Mouse (Mus musculus) liver, embryonic 14.5 days (tissue): ENCODE data around the gene Polr3b. TPM values are rescaled to one million over a fixed set of nuclear protein-coding genes. Genes with fewer than 3 reads are reported as not detected.
A peak's percentile ranks its signal among the peaks of the same experiment; 100 is the strongest.

Experiments used
- ATAC-seq: fragments of 200-750 bp; cut with Nextera tagmentation; 2 replicates; pipeline ENCODE4 v1.8.0; 2017; ENCODE audit warnings: moderate number of reproducible peaks, mild to moderate bottlenecking, moderate library complexity; ENCODE audit not compliant: insufficient read depth
- DNase-seq, 3 experiments: peaks; one replicate each; pipeline ENCODE4 v3.0.0-alpha.2; 2012 to 2013; ENCODE audit warnings: low read depth in 3 of 3, low spot score in 3 of 3
- H3K27ac ChIP-seq: fragments of 300-500 bp; sonication (generic); 2 replicates; pipeline ENCODE4 v1.5.1; 2014; ENCODE audit warnings: moderate library complexity, mild to moderate bottlenecking, control low read depth, inconsistent platforms
- H3K27me3 ChIP-seq: fragments of 300-500 bp; sonication (generic); 2 replicates; pipeline ENCODE4 v1.6.1; 2014; ENCODE audit warnings: mild to moderate bottlenecking, low read length, moderate library complexity; ENCODE audit not compliant: control insufficient read depth, insufficient read depth
- H3K36me3 ChIP-seq: fragments of 300-500 bp; sonication (generic); replicated peaks from 2 replicates; pipeline ENCODE4 v1.6.1; 2014; ENCODE audit warnings: low read depth; ENCODE audit not compliant: control insufficient read depth, insufficient read depth
- H3K4me1 ChIP-seq, 2 experiments: fragments of 200-500 bp in 1 of 2; fragments of 300-500 bp in 1 of 2; sonication (generic) in 1 of 2; replicated peaks; 2 replicates each; pipeline ENCODE4 v1.6.1; 2012 to 2014; ENCODE audit warnings: antibody characterized with exemption in 1 of 2, inconsistent platforms in 1 of 2, low read length in 1 of 2; ENCODE audit not compliant: control insufficient read depth in 2 of 2, insufficient read depth in 2 of 2
- H3K4me2 ChIP-seq: fragments of 300-500 bp; sonication (generic); 2 replicates; pipeline ENCODE4 v1.6.1; 2014; ENCODE audit warnings: low read depth, mild to moderate bottlenecking, control low read depth, moderate library complexity
- H3K4me3 ChIP-seq, 2 experiments: fragments of 200-500 bp in 1 of 2; fragments of 300-500 bp in 1 of 2; sonication (generic) in 1 of 2; 2 replicates each; pipeline ENCODE4 v1.5.1; 2012 to 2014; ENCODE audit warnings: low read depth in 2 of 2, low read length in 2 of 2, mild to moderate bottlenecking in 2 of 2, control low read depth in 1 of 2, inconsistent platforms in 1 of 2, moderate library complexity in 1 of 2; ENCODE audit not compliant: insufficient read depth in 1 of 2
- H3K9ac ChIP-seq: fragments of 300-500 bp; sonication (generic); replicated peaks from 2 replicates; pipeline ENCODE4 v1.6.1; 2014; ENCODE audit warnings: mild to moderate bottlenecking, control low read depth, moderate library complexity
- H3K9me3 ChIP-seq: fragments of 300-500 bp; sonication (generic); 2 replicates; pipeline ENCODE4 v1.6.1; 2016; ENCODE audit warnings: low read length, mixed read lengths; ENCODE audit not compliant: control insufficient read depth
- CTCF ChIP-seq: IDR thresholded peaks from 2 replicates; pipeline ENCODE4 v1.5.1; 2016; ENCODE audit warnings: antibody characterized with exemption, low read depth, control low read depth
- EP300 ChIP-seq: IDR thresholded peaks from 2 replicates; pipeline ENCODE4 v1.6.1; 2016; ENCODE audit warnings: antibody characterized with exemption, low read depth
- WGBS: fragments of 180-500 bp; shearing (Covaris S2); extraction: QIAGEN DNeasy Blood & Tissue Kit; methylation state at CpG from one replicate; pipeline ENCODE4 v1.1.7; 2014; ENCODE audit not compliant: insufficient replicate concordance; 5-methylcytosine and 5-hydroxymethylcytosine counted together
- polyA plus RNA-seq, 2 experiments: library from polyadenylated mRNA; depleted of rRNA in 1 of 2; stranded (reverse) in 1 of 2; unstranded in 1 of 2; fragments of >200 nt; fragmentation: Nextera tagmentation in 1 of 2; extraction: Ambion mirVana in 1 of 2; gene quantifications; 2 replicates each; pipeline versions ENCODE4 v1.2.1 to v1.2.3; 2012 to 2014

Polr3b gene
- polyA plus RNA-seq, 2 experiments: 3.7 to 5.8 TPM

DNA sequence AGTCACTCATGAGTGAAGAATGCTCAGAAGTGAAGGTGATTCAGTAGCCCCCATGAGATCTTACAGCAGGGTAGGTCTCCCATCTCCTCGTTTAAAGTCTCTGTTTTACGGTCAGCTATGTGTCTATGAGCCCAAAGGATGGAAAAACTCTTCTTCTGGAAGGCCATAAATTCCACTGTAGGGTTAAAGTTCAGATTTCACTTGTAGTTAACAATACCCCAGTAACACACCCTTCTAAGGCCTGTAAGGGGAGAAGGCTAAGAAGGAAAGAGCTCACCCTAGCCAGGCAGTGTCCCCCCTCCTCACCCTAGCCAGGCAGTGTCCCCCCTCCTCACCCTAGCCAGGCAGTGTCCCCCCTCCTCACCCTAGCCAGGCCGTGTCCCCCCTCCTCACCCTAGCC, 69.6 kb downstream of the Polr3b start:
- DNase-seq (no peak), ATAC-seq (no peak)
- Histone ChIP-seq H3K4me1 (no peaks in the 10 kb centered on the region), H3K4me3 (no peak overlapping the region), H3K4me2 (no peak overlapping the region), H3K9ac (no peak overlapping the region), H3K27me3 (no peaks in the 10 kb centered on the region), H3K36me3 (no peaks in the 10 kb centered on the region), H3K9me3 (no peaks in the 10 kb centered on the region), H3K27ac (no peak overlapping the region)
- TF ChIP-seq EP300 (no peak), CTCF (no peak)
- 59% methylated on average over 2 of the region's 3 CpGs for WGBS

DNA sequence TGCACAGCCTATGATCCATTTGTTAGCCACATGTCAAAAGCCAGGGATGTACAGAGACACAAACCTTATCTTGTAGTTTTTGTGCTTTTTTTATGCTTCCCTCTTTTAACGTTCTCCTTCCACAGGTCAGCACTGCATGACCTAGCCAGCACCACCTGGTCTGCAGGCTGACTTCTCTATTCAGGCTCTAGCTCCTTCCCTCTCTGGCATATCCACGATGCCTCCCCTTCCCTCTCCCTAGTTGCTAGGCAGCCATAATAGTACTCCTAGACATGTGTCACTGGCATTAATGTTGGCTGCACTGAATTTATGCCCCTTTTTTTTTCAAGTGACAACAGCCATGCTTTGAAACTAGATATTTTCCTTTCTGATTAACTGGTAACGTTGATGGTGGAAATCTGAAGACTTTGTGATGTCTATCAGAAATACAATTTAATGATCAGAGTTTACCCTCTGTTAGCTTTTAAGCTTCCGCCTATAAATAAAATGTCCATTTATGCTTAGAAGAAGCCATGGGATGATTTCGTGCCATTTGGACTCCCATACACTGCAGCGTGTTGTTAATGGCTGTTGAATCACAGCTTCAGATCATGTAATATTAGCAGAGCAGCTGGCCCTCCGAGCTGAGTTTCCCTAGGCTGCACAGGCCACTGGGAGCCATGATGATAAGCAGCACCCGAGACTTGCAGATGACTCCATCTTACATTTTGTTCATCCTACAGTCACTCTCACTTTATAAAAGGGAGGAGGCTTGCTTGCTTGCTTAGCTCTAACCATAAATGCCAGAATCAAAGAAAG, 71.9 kb downstream of the Polr3b start:
- H3K4me2 ChIP-seq: no peak overlapping the region
- TF ChIP-seq CTCF (no peak), EP300 (no peak)
- ATAC-seq: no peak
- H3K27ac ChIP-seq: no peak overlapping the region
- 68% methylated on average over 8 of the region's 8 CpGs for WGBS
- H3K9me3 ChIP-seq: no peaks in the 10 kb centered on the region
- H3K36me3 ChIP-seq: peaks cover 4% of the 10 kb centered on the region; the same call in 1 of the 2 replicates
- DNase-seq: no peak
- H3K9ac ChIP-seq: no peak overlapping the region
- no peaks in the 10 kb centered on the region for H3K27me3 ChIP-seq
- H3K4me3 ChIP-seq: no peak overlapping the region
- H3K4me1 ChIP-seq: no peaks in the 10 kb centered on the region

DNA sequence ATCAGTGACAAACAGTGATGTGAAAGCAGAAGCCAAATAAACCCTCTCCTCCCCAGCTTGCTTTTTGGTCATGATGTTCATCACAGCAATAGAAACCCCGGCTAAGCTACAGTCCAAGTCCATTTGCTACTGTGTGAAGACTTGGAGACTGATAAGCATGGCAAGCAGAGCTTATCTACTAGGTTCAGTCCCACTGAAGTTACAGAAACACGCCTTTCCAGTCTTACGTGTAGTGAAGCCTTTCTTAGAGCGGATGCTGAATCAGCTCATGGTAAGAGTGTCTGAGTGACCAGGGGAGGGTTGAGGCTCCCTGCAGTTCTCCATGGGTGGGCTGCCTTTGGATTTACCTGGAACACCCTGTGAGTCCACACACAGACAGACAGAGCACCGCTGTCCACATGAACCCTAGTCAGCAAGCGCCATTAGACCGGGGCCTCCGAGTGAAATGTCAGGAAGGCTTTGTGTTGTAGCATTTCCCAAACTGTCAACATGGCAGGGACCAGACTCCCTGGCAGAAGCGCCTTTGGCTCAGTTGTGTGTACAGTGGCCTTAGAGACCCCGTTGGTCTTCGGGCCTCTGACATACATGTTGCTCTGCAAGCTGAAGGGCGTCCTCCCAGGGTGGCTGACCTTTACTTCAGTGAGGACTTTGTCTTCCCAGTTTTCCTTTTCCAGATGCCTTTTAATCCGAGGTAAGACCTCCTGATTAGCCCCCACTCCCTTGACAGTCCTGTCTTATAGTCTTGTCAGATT, 78.3 kb downstream of the Polr3b start:
- Histone ChIP-seq H3K9me3 (no peaks in the 10 kb centered on the region), H3K4me1 (peaks cover 31 to 33% of the 10 kb centered on the region in 2 experiments), H3K9ac (peak overlapping the region; percentile 61), H3K4me3 (peak overlapping the region in 1 of 2 experiments; percentile 29; a peak in 2 of 4 replicates), H3K27me3 (no peaks in the 10 kb centered on the region), H3K4me2 (peak overlapping the region; percentile 61), H3K27ac (peak overlapping the region; percentile 94), H3K36me3 (peaks cover 8% of the 10 kb centered on the region)
- peak; percentile 72 for DNase-seq
- no peak for TF ChIP-seq CTCF
- TF ChIP-seq EP300: peak; percentile 90
- 53% methylated on average over 13 of the region's 13 CpGs for WGBS
- ATAC-seq: peak; percentile 92

DNA sequence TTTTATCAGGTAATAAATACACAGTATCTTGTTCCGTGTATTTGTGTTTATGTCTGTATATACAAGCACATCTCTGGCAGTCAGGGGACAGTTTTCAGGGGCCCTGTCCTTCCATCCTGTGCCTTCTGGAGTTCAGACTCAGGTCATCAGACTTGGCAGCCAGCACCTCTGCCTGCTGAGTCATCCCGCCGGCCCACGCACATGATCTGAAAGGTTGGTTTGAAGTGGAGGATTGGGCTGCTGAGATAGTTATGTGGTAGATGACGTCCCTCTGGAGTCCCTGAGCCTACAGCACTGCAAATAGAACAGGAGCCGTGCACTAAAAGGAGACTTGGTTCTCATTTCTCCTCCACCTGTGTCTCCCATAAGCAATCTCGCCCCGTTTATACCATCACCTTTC, 79.0 kb downstream of the Polr3b start:
- peaks cover 31 to 34% of the 10 kb centered on the region in 2 experiments for H3K4me1 ChIP-seq
- peak; percentile 50 to 60 (median 53) for DNase-seq
- peak overlapping the region; percentile 61 for H3K4me2 ChIP-seq
- peak overlapping the region; percentile 61 for H3K9ac ChIP-seq
- peaks cover 8% of the 10 kb centered on the region for H3K36me3 ChIP-seq
- peak; percentile 28; the same call in 1 of the 2 replicates for TF ChIP-seq EP300
- no peak for TF ChIP-seq CTCF
- no peaks in the 10 kb centered on the region for H3K27me3 ChIP-seq
- WGBS: 54% methylated on average over 8 of the region's 8 CpGs
- no peaks in the 10 kb centered on the region for H3K9me3 ChIP-seq
- peak; percentile 66 for ATAC-seq
- no peak overlapping the region for H3K4me3 ChIP-seq
- peak overlapping the region; percentile 94 for H3K27ac ChIP-seq

DNA sequence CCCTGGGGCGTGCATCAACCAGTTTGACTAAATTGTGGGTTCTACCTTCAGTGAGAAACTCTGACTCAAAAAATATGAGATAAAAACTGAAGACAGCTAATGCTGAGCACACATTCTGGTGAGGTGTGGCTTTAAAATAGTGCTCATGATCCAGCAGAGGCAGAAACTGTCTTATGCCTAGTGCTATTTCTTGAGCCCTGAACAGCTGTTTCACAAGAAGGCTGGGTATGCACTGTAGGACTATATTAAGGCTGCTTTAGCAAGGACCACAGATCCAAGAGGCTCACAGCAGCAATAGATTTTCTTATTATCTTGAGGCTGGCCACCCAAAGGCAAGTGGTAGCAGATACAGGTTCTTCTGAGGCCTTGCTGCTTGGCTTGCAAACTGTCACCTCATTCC, 80.0 kb downstream of the Polr3b start:
- TF ChIP-seq EP300: no peak
- no peak for TF ChIP-seq CTCF
- Histone ChIP-seq H3K36me3 (peaks cover 8% of the 10 kb centered on the region), H3K4me2 (no peak overlapping the region), H3K4me3 (no peak overlapping the region), H3K27ac (peak overlapping the region; percentile 13; the same call in 1 of the 2 replicates), H3K4me1 (peaks cover 31 to 34% of the 10 kb centered on the region in 2 experiments), H3K27me3 (no peaks in the 10 kb centered on the region), H3K9me3 (no peaks in the 10 kb centered on the region), H3K9ac (no peak overlapping the region)
- no peak for ATAC-seq
- DNase-seq: no peak
- WGBS: 69% methylated on average over 1 of the region's 1 CpGs
